In genomic region chr11:76970328-76970727, GRCm38 (mm10) we compare ENCODE assay signal across 20 mouse cellular contexts. TPM values are rescaled to one million over a fixed set of nuclear protein-coding genes. Genes with fewer than 3 reads are reported as not detected.
"Had no signal": no experiment of that assay in that cellular context is flagged by ENCODE, and none has a peak within 500 bp of the region (broad histone marks: within the 10 kb centered on the region; RNA-seq: fewer than 3 reads in every experiment).

No protein-coding gene starts in this region.

- H3K4me1 ChIP-seq: midbrain, embryonic 13.5 days; midbrain, embryonic 15.5 days; neural tube, embryonic 13.5 days; neural tube, embryonic 15.5 days had no signal

- ATAC-seq: midbrain, embryonic 13.5 days; midbrain, embryonic 15.5 days had no signal

- H3K27me3 ChIP-seq: megakaryocyte, embryonic 14.5 days; midbrain, embryonic 13.5 days; midbrain, embryonic 15.5 days; neural tube, embryonic 13.5 days; neural tube, embryonic 15.5 days had no signal

- H3K4me2 ChIP-seq: midbrain, embryonic 11.5 days; midbrain, embryonic 13.5 days; midbrain, embryonic 15.5 days; neural tube, embryonic 13.5 days; neural tube, embryonic 15.5 days had no signal

- H3K27ac ChIP-seq: liver, embryonic 14.5 days; macrophage; midbrain, embryonic 13.5 days; midbrain, embryonic 15.5 days; neural tube, embryonic 13.5 days; neural tube, embryonic 15.5 days had no signal

- H3K9ac ChIP-seq: liver, embryonic 14.5 days; midbrain, embryonic 13.5 days; midbrain, embryonic 15.5 days; neural tube, embryonic 13.5 days; neural tube, embryonic 15.5 days had no signal

- DNase-seq: lung, adult 2 months; lung, postnatal 14 days; lung, postnatal 36 days; retina, postnatal 1 day; right cerebral cortex, adult 18-20 months; right cerebral cortex, postnatal 25 days; right cerebral cortex, postnatal 4 days; spleen, adult 18-20 months; thymus, adult 18-20 months; thymus, postnatal 14 days; thymus, postnatal 36 days had no signal

- H3K9me3 ChIP-seq: midbrain, embryonic 13.5 days; midbrain, embryonic 15.5 days; neural tube, embryonic 13.5 days; neural tube, embryonic 15.5 days had no signal

- H3K4me3 ChIP-seq: megakaryocyte, embryonic 14.5 days; midbrain, embryonic 13.5 days; midbrain, embryonic 15.5 days; neural tube, embryonic 13.5 days; neural tube, embryonic 15.5 days had no signal

RNA-seq across cellular contexts. Expression of gene Slc6a4, which starts 28.1 kb away (rescaled TPM):
- total RNA-seq: megakaryocyte progenitor cell, adult 5-6 weeks had no signal
